Mouse (Mus musculus) liver, adult (tissue): Measurements from ENCODE around the gene Sf3b5.

ENCODE experiments used
- GATA4 ChIP-seq: IDR thresholded peaks from 2 replicates; pipeline ENCODE4 v1.6.1; 2014; ENCODE audit warnings: mild to moderate bottlenecking, low read length; ENCODE audit not compliant: insufficient replicate concordance

Gene Sf3b5

DNA sequence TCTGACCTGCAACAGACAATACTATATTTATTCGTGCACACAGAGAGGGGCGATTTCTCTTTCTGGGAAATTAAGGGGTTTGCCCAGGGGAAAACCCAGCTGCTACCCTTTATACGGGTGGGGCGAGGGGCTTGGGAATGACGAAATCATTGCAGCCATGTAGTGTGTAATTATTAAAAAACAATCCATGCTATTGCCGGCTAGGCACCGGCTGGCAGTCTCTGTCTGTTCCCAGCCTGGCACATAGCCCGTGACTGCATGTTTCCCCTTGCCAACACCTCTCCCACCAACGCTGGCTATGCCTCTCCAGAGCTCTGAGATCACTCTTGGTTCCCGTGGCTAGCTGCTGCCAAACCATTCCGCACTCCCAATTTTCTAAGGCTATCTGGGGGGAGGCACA, 39.5 kb downstream of the Sf3b5 start:
- no peak for TF ChIP-seq GATA4

DNA sequence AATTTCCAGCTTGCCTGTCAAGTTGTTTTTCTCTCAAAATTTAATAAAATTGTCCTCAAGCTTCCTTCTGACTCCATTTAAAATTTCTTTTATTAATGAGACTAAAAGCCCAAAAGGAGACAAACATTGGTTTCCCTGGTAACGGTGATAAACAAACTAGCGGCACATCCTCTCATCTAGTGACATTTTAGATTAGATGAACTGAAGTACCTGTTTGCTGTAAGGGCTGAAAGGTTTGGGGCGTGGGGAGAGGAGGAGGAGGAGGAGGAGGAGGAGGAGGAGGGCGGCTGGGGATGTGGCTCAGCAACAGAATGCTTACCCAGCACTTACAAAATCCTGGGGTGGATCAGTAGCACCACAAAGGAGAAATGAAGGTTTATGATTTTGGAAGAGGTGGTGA, 42.7 kb downstream of the Sf3b5 start:
- no peak for TF ChIP-seq GATA4

DNA sequence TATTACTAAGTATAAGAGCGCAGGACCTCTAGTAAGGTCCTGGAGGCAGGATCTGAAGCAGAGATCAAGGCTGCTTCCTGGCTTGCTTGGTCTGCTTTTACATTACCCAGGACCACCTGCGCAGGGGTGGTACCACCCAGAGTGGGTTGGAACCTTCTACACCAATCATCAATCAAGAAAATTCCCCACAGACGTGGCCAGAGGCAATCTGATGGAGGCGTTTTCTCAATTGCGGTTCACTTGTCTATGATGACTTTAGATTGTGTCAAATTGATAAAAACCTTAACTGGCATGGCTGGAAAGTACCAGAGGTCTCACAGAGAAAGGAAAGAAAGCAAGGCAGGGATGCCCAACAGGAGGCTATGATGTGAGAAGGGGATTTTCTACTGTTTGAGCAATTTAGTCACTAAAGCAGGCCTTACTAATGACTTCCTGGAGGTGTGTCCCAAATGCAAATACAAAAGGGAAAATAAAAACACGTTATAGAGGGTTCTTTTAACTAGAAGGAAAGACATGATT, 51.8 kb downstream of the Sf3b5 start:
- no peak for TF ChIP-seq GATA4
